Mouse (Mus musculus): ENCODE measurements around the gene Zfp282.

DNA sequence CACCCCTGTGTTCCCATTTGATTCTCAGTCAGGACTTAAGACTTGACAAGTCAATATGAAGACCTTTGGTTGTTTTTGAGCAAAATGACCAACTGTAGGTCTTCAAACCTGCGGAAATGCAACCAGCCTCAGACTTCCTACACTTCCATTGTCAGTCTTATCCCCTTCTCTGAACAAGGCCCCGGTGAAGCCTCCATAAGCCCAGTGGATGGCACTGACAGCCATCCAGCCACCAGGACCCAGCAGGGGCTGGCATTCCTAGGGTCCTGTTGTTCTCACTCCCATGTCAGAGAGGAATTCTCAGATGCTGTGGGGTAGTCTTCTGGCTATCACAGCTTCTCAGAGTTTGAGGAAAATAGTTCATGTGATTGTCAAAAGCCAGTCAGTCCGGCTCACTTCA, 1.6 kb downstream of the Zfp282 start:
- TF ChIP-seq CTCF (IDR thresholded peaks at IDR 0.05; ENCODE audit: low read depth, low read length): no peak
- TF ChIP-seq POLR2A (IDR thresholded peaks at IDR 0.05; ENCODE audit: extremely low read depth, insufficient read depth, low read length): no peak
